29 mouse cellular contexts compared by ENCODE assay signal in the genomic region with DNA sequence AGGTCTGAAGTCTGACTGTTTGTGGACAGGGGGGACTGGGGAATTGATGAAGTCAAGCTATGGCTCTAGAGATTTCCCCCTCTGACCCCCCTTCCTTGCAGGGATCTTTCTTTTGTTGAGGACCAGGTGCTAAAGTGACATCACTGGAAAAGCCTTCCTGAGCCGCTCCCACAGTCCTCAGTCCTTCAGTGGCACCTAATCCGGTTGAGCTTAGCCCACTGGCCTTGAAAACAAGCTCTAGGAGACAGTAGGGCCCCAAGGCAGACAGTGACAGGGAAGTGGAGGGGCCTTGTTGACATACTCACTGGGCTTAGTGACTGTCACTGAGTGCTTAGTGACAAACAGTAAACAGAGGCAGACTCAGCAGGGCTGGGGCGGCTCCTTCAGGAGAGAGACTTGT. TPM values are rescaled to one million over a fixed set of nuclear protein-coding genes. Genes with fewer than 3 reads are reported as not detected.
DNase-seq lines count a peak whose midpoint lies in the region; ATAC-seq and TF ChIP-seq lines count a peak whose summit lies in the region.
"Had no signal": no experiment of that assay in that cellular context is flagged by ENCODE, and none has a peak within 500 bp of the region (broad histone marks: within the 10 kb centered on the region; RNA-seq: fewer than 3 reads in every experiment).

A gene (plus strand): TSS at position 366 of the 400 bp plus-strand sequence.

- no peak for TF ChIP-seq EP300 in ES-Bruce4 (IDR thresholded peaks at IDR 0.05; ENCODE audit: insufficient read depth, low read depth, low read length)

- ATAC-seq in embryonic facial prominence, embryonic 14.5 days (ENCODE audit: low read depth), result peak; percentile 56
- ATAC-seq in intestine, embryonic 14.5 days (replicated peaks; ENCODE audit: low FRiP score, low TSS enrichment, low read depth), result no peak
- no peak for ATAC-seq in intestine, postnatal 0 days
- no peak for ATAC-seq in monocyte, adult 5-6 weeks (replicated peaks; ENCODE audit: insufficient number of reproducible peaks, low FRiP score, low TSS enrichment, poor library complexity, severe bottlenecking)
- ATAC-seq: forebrain, embryonic 14.5 days; forebrain, postnatal 0 days; hindbrain, postnatal 0 days; Patski had no signal

- H3K27me3 ChIP-seq in embryonic facial prominence, embryonic 14.5 days (replicated peaks; ENCODE audit: control insufficient read depth, insufficient read depth, low read length), result no peaks in the 10 kb centered on the region
- H3K27me3 ChIP-seq in embryonic facial prominence, embryonic 10.5 days (replicated peaks; ENCODE audit: low read depth, poor library complexity, severe bottlenecking), result no peaks in the 10 kb centered on the region
- H3K27me3 ChIP-seq in intestine, embryonic 14.5 days (replicated peaks; ENCODE audit: control insufficient read depth, insufficient read depth, low read length), result no peaks in the 10 kb centered on the region
- no peaks in the 10 kb centered on the region for H3K27me3 ChIP-seq in intestine, postnatal 0 days (replicated peaks; ENCODE audit: control insufficient read depth, insufficient read depth, low read length)
- H3K27me3 ChIP-seq in ES-Bruce4 (ENCODE audit: control insufficient read depth, insufficient read depth, low read length, poor library complexity, severe bottlenecking), result no peaks in the 10 kb centered on the region; the same call in 1 of the 2 replicates
- H3K27me3 ChIP-seq: embryonic facial prominence, embryonic 12.5 days; heart, embryonic 13.5 days; Patski had no signal

- no peak for TF ChIP-seq CTCF in intestine, postnatal 0 days (IDR thresholded peaks at IDR 0.05; ENCODE audit: low read depth)
- no peak for TF ChIP-seq CTCF in ES-Bruce4 (IDR thresholded peaks at IDR 0.05; ENCODE audit: low read depth, low read length)

- TF ChIP-seq POLR2A in ES-Bruce4 (IDR thresholded peaks at IDR 0.05; ENCODE audit: insufficient read depth, low read length), result no peak

- 54% methylated on average over 3 of the region's 3 CpGs for WGBS in embryonic facial prominence, embryonic 14.5 days
- 25% methylated on average over 3 of the region's 3 CpGs for WGBS in embryonic facial prominence, embryonic 10.5 days
- 41% methylated on average over 3 of the region's 3 CpGs for WGBS in intestine, embryonic 14.5 days
- 38% methylated on average over 3 of the region's 3 CpGs for WGBS in intestine, postnatal 0 days

- no peak for DNase-seq in embryonic facial prominence, embryonic 14.5 days (ENCODE audit: low spot score)
- DNase-seq in embryonic facial prominence, embryonic 10.5 days (ENCODE audit: low spot score), result no peak
- DNase-seq in intestine, embryonic 14.5 days (ENCODE audit: low spot score), result peak; percentile 39
- DNase-seq in retina, postnatal 1 day, result peak; percentile 84
- no peak for DNase-seq in layer of hippocampus, postnatal 10 days (ENCODE audit: low spot score in 2 of 2)
- DNase-seq: adrenal gland, postnatal 10 days; adrenal gland, postnatal 36 days; cerebellum, adult 18-20 months; cerebellum, adult 9-10 months; cerebellum, postnatal 14 days; forebrain, postnatal 0 days; gastrocnemius, adult 2 months; gastrocnemius, postnatal 14 days; heart, adult 18-20 months; heart, postnatal 14 days; heart, postnatal 4 days had no signal

- no peak within 1 kb of the TSS for H3K4me3 ChIP-seq in embryonic facial prominence, embryonic 14.5 days (ENCODE audit: low read depth, low read length)
- no peak within 1 kb of the TSS for H3K4me3 ChIP-seq in embryonic facial prominence, embryonic 10.5 days
- H3K4me3 ChIP-seq in intestine, embryonic 14.5 days (ENCODE audit: low read depth, low read length), result no peak within 1 kb of the TSS
- no peak within 1 kb of the TSS for H3K4me3 ChIP-seq in intestine, postnatal 0 days (ENCODE audit: low read depth, low read length)
- no peak within 1 kb of the TSS for H3K4me3 ChIP-seq in ES-Bruce4 (ENCODE audit: low read depth, low read length)
- H3K4me3 ChIP-seq: embryonic facial prominence, embryonic 12.5 days; erythroblast, embryonic 14.5 days; gastrocnemius, adult 2 months; heart, embryonic 13.5 days had no signal

- H3K9ac ChIP-seq in embryonic facial prominence, embryonic 14.5 days (ENCODE audit: low read depth, low read length), result no peak within 1 kb of the TSS
- H3K9ac ChIP-seq in intestine, embryonic 14.5 days (ENCODE audit: low read length), result no peak within 1 kb of the TSS
- no peak within 1 kb of the TSS for H3K9ac ChIP-seq in intestine, postnatal 0 days (ENCODE audit: low read depth, low read length)
- no peak within 1 kb of the TSS for H3K9ac ChIP-seq in ES-Bruce4 (ENCODE audit: low read depth, poor library complexity, severe bottlenecking)
- H3K9ac ChIP-seq: embryonic facial prominence, embryonic 12.5 days; forebrain, postnatal 0 days; heart, embryonic 13.5 days; hindbrain, embryonic 14.5 days had no signal

- no peaks in the 10 kb centered on the region for H3K36me3 ChIP-seq in embryonic facial prominence, embryonic 14.5 days (ENCODE audit: control insufficient read depth, insufficient read depth, low read length)
- H3K36me3 ChIP-seq in embryonic facial prominence, embryonic 10.5 days (replicated peaks), result no peaks in the 10 kb centered on the region
- no peaks in the 10 kb centered on the region for H3K36me3 ChIP-seq in intestine, embryonic 14.5 days (ENCODE audit: control insufficient read depth, insufficient read depth, low read length)
- no peaks in the 10 kb centered on the region for H3K36me3 ChIP-seq in intestine, postnatal 0 days (ENCODE audit: control insufficient read depth, insufficient read depth)
- no peaks in the 10 kb centered on the region for H3K36me3 ChIP-seq in ES-Bruce4 (ENCODE audit: control insufficient read depth, insufficient read depth, low read length, poor library complexity, severe bottlenecking)
- H3K36me3 ChIP-seq: embryonic facial prominence, embryonic 12.5 days; G1E; heart, embryonic 13.5 days had no signal

- H3K27ac ChIP-seq in embryonic facial prominence, embryonic 14.5 days (replicated peaks; ENCODE audit: low read depth, low read length), result no peak within 1 kb of the TSS
- H3K27ac ChIP-seq in embryonic facial prominence, embryonic 10.5 days (replicated peaks), result no peak within 1 kb of the TSS; the same call in 1 of the 2 replicates
- H3K27ac ChIP-seq in intestine, embryonic 14.5 days (ENCODE audit: low read depth), result no peak within 1 kb of the TSS
- no peak within 1 kb of the TSS for H3K27ac ChIP-seq in intestine, postnatal 0 days (ENCODE audit: low read depth, low read length)
- no peak within 1 kb of the TSS for H3K27ac ChIP-seq in ES-Bruce4 (ENCODE audit: insufficient read depth, low read length)
- H3K27ac ChIP-seq: embryonic facial prominence, embryonic 12.5 days; gastrocnemius, adult 2 months; heart, embryonic 13.5 days; hindbrain, embryonic 14.5 days; hindbrain, postnatal 0 days had no signal

- H3K9me3 ChIP-seq in embryonic facial prominence, embryonic 14.5 days (ENCODE audit: control insufficient read depth, low read length), result no peaks in the 10 kb centered on the region
- no peaks in the 10 kb centered on the region for H3K9me3 ChIP-seq in embryonic facial prominence, embryonic 10.5 days
- H3K9me3 ChIP-seq in intestine, embryonic 14.5 days (ENCODE audit: control insufficient read depth, low read length), result no peaks in the 10 kb centered on the region
- no peaks in the 10 kb centered on the region for H3K9me3 ChIP-seq in intestine, postnatal 0 days (ENCODE audit: control insufficient read depth)
- no peaks in the 10 kb centered on the region for H3K9me3 ChIP-seq in ES-Bruce4 (replicated peaks; ENCODE audit: control insufficient read depth, insufficient read depth, low read length, poor library complexity, severe bottlenecking)
- H3K9me3 ChIP-seq: embryonic facial prominence, embryonic 12.5 days; G1E; heart, embryonic 13.5 days had no signal

- peaks cover 8% of the 10 kb centered on the region for H3K4me1 ChIP-seq in embryonic facial prominence, embryonic 14.5 days (ENCODE audit: control insufficient read depth, insufficient read depth, low read length)
- H3K4me1 ChIP-seq in embryonic facial prominence, embryonic 10.5 days, result peaks cover 31% of the 10 kb centered on the region
- no peaks in the 10 kb centered on the region for H3K4me1 ChIP-seq in intestine, embryonic 14.5 days (replicated peaks; ENCODE audit: control insufficient read depth, insufficient read depth, low read length)
- no peaks in the 10 kb centered on the region for H3K4me1 ChIP-seq in intestine, postnatal 0 days (replicated peaks; ENCODE audit: control insufficient read depth, insufficient read depth, low read length)
- no peaks in the 10 kb centered on the region for H3K4me1 ChIP-seq in ES-Bruce4 (ENCODE audit: control insufficient read depth, insufficient read depth, low read length)

- H3K4me2 ChIP-seq in embryonic facial prominence, embryonic 14.5 days (ENCODE audit: low read depth, low read length), result no peak within 1 kb of the TSS
- H3K4me2 ChIP-seq in intestine, embryonic 14.5 days (ENCODE audit: low read length), result no peak within 1 kb of the TSS
- no peak within 1 kb of the TSS for H3K4me2 ChIP-seq in intestine, postnatal 0 days (replicated peaks; ENCODE audit: low read depth)
- H3K4me2 ChIP-seq: embryonic facial prominence, embryonic 12.5 days; heart, embryonic 13.5 days; hindbrain, embryonic 14.5 days had no signal

RNA-seq across cellular contexts. Expression of the gene that starts here (rescaled TPM):
- 0.25 TPM in 1 of 2 replicates, not detected in the other for polyA plus RNA-seq in embryonic facial prominence, embryonic 14.5 days (2014; fragmentation: Nextera tagmentation; extraction: Ambion mirVana)
- 0.09 TPM in 1 of 2 replicates, not detected in the other for polyA plus RNA-seq in embryonic facial prominence, embryonic 10.5 days (2016; fragmentation: Nextera tagmentation; extraction: Ambion mirVana)
- 0.03 TPM in 1 of 2 replicates, not detected in the other for polyA plus RNA-seq in intestine, embryonic 14.5 days (2014; fragmentation: Nextera tagmentation; extraction: Ambion mirVana)
- not detected in 2 replicates for polyA plus RNA-seq in intestine, postnatal 0 days (2015; fragmentation: Nextera tagmentation; extraction: Ambion mirVana)
- polyA plus RNA-seq in ES-Bruce4 (2011; ENCODE audit: insufficient read depth, insufficient read length, low read depth, missing spikeins), result 11.2 and 12.4 TPM in 2 replicates
- total RNA-seq in layer of hippocampus, postnatal 10 days (2021), result 1 to 10 TPM; 2.5 to 2.8 TPM
- not detected in 3 replicates for total RNA-seq in monocyte, adult 5-6 weeks (2017)
- total RNA-seq: adrenal gland, adult 18-20 months; adrenal gland, postnatal 10 days; adrenal gland, postnatal 36 days; gastrocnemius, adult 2 months; gastrocnemius, postnatal 4 days had no signal
- polyA plus RNA-seq: embryonic facial prominence, embryonic 12.5 days; erythroblast, embryonic 14.5 days; G1E; heart, embryonic 13.5 days had no signal

Comparison
In these comparisons a context has a peak if more than half of its experiments do, and no peak if none do; other contexts are left out.
1. Peak in ATAC-seq in embryonic facial prominence, embryonic 14.5 days; RNA of the gene not detected or under 1 TPM.
2. Peak in DNase-seq in intestine, embryonic 14.5 days; RNA of the gene not detected or under 1 TPM.